Comparison of ENCODE assay signal across 8 mouse cellular contexts in genomic region chr8:70629574-70630531, GRCm38 (mm10). TPM values are rescaled to one million over a fixed set of nuclear protein-coding genes. Genes with fewer than 3 reads are reported as not detected.
DNase-seq lines count a peak whose midpoint lies in the region; ATAC-seq and TF ChIP-seq lines count a peak whose summit lies in the region.

No protein-coding gene starts in this region.

- TF ChIP-seq POLR2A in liver, adult 2 months (IDR thresholded peaks at IDR 0.05; ENCODE audit: extremely low read depth, insufficient read depth, low read length) = 0 out of 2 replicates have a peak, but pooled peaks have one; percentile 11

- 1% methylated on average over 60 of the region's 60 CpGs for WGBS in heart, embryonic 11.5 days (ENCODE audit: insufficient replicate concordance)
- 1% methylated on average over 60 of the region's 60 CpGs for WGBS in kidney, embryonic 16.5 days
- 5% methylated on average over 60 of the region's 60 CpGs for WGBS in liver, adult 2 months

- H3K36me3 ChIP-seq in heart, embryonic 11.5 days (ENCODE audit: control insufficient read depth, insufficient read depth, low read length) = no peaks in the 10 kb centered on the region
- H3K36me3 ChIP-seq in kidney, embryonic 16.5 days (ENCODE audit: insufficient read depth, low read length) = no peaks in the 10 kb centered on the region
- no peaks in the 10 kb centered on the region for H3K36me3 ChIP-seq in liver, adult 2 months (ENCODE audit: control insufficient read depth, insufficient read depth, low read length)

- peak overlapping the region; percentile 61 for H3K9ac ChIP-seq in heart, embryonic 11.5 days (ENCODE audit: low read depth, low read length)
- H3K9ac ChIP-seq in kidney, embryonic 16.5 days (replicated peaks; ENCODE audit: low read length) = peak overlapping the region; percentile 72
- H3K9ac ChIP-seq in liver, adult 2 months (ENCODE audit: low read depth, low read length) = peak overlapping the region; percentile 68

- peak; percentile 96 to 97 for DNase-seq in B cell, adult 2 months
- DNase-seq in brain, adult 2 months (ENCODE audit: low read depth, low spot score) = peak; percentile 94
- peak; percentile 75 for DNase-seq in liver, adult 2 months (ENCODE audit: extremely low read depth, low read depth, low spot score)
- peak; percentile 91 to 92 for DNase-seq in spleen, postnatal 36 days (ENCODE audit: low spot score in 2 of 2)

- no peaks in the 10 kb centered on the region for H3K9me3 ChIP-seq in heart, embryonic 11.5 days (replicated peaks; ENCODE audit: control insufficient read depth, low read length)
- no peaks in the 10 kb centered on the region; the same call in 1 of the 2 replicates for H3K9me3 ChIP-seq in kidney, embryonic 16.5 days (ENCODE audit: low read length)

- no peaks in the 10 kb centered on the region for H3K79me2 ChIP-seq in liver, adult 2 months (ENCODE audit: control insufficient read depth, insufficient read depth, low read length)

- H3K27ac ChIP-seq in heart, embryonic 11.5 days (ENCODE audit: low read depth, low read length) = peak overlapping the region; percentile 71
- H3K27ac ChIP-seq in kidney, embryonic 16.5 days (ENCODE audit: low read length) = peak overlapping the region; percentile 34
- H3K27ac ChIP-seq in liver, adult 2 months (replicated peaks; ENCODE audit: insufficient read depth, low read depth, low read length) = peak overlapping the region; percentile 75

- peaks cover 13% of the 10 kb centered on the region for H3K27me3 ChIP-seq in heart, embryonic 11.5 days (ENCODE audit: control insufficient read depth, insufficient read depth, low read length)
- H3K27me3 ChIP-seq in kidney, embryonic 16.5 days (ENCODE audit: insufficient read depth, low read length) = no peaks in the 10 kb centered on the region
- H3K27me3 ChIP-seq in liver, adult 2 months (ENCODE audit: control insufficient read depth, insufficient read depth, low read length) = no peaks in the 10 kb centered on the region

- peak overlapping the region; percentile 71 for H3K4me2 ChIP-seq in heart, embryonic 11.5 days
- H3K4me2 ChIP-seq in kidney, embryonic 16.5 days (replicated peaks; ENCODE audit: low read depth, low read length) = peak overlapping the region; percentile 70

- peak; percentile 74 for ATAC-seq in erythroblast, adult 5-6 weeks (replicated peaks; ENCODE audit: low FRiP score, poor library complexity, severe bottlenecking)
- ATAC-seq in heart, embryonic 11.5 days (replicated peaks; ENCODE audit: insufficient number of reproducible peaks, low FRiP score, low TSS enrichment) = peak; percentile 77
- peak; percentile 89 for ATAC-seq in kidney, embryonic 16.5 days (ENCODE audit: low FRiP score, low TSS enrichment)
- peak; percentile 41; the same call in 1 of the 2 replicates for ATAC-seq in monocyte, adult 5-6 weeks (replicated peaks; ENCODE audit: insufficient number of reproducible peaks, low FRiP score, low TSS enrichment, poor library complexity, severe bottlenecking)

- H3K4me1 ChIP-seq in heart, embryonic 11.5 days (ENCODE audit: control insufficient read depth, insufficient read depth, low read length) = peaks cover 32% of the 10 kb centered on the region
- peaks cover 46% of the 10 kb centered on the region for H3K4me1 ChIP-seq in kidney, embryonic 16.5 days (ENCODE audit: insufficient read depth, low read length)
- H3K4me1 ChIP-seq in liver, adult 2 months (ENCODE audit: control insufficient read depth, insufficient read depth, low read length) = peaks cover 24% of the 10 kb centered on the region

- TF ChIP-seq CTCF in liver, adult 2 months (IDR thresholded peaks at IDR 0.05; ENCODE audit: low read depth, low read length) = peak; percentile 100

- H3K4me3 ChIP-seq in heart, embryonic 11.5 days (ENCODE audit: low read depth, low read length) = peak overlapping the region; percentile 51
- H3K4me3 ChIP-seq in kidney, embryonic 16.5 days (ENCODE audit: low read length) = peak overlapping the region; percentile 60
- peak overlapping the region; percentile 44 for H3K4me3 ChIP-seq in liver, adult 2 months (ENCODE audit: insufficient read depth, low read depth, low read length)

RNA-seq across cellular contexts. Expression of gene Gdf15, which starts 2.4 kb away (rescaled TPM):
- not detected in 2 replicates for total RNA-seq in erythroblast, adult 5-6 weeks (2015; ENCODE audit: low replicate concordance)
- total RNA-seq in erythroblast, adult 5-6 weeks (2017; ENCODE audit: low replicate concordance) = 0.60 TPM in 1 of 2 replicates, not detected in the other
- polyA plus RNA-seq in heart, embryonic 11.5 days (2014; fragmentation: Nextera tagmentation; extraction: Ambion mirVana) = 0.26 and 0.37 TPM in 2 replicates
- polyA plus RNA-seq in kidney, embryonic 16.5 days (2015; fragmentation: Nextera tagmentation; extraction: Ambion mirVana) = 1.0 and 1.2 TPM in 2 replicates
- total RNA-seq in liver, adult 2 months (2014; rRNA removed) = 5.8 and 12.6 TPM in 2 replicates
- 23.8 and 27.7 TPM in 2 replicates for polyA plus RNA-seq in liver, adult 2 months (2012; rRNA removed)
- 0.19 to 3.8 TPM in 2 of 3 replicates, not detected in the other for total RNA-seq in monocyte, adult 5-6 weeks (2017)

RNA-seq across cellular contexts. Expression of gene Lrrc25, which starts 13.9 kb away (rescaled TPM):
- total RNA-seq in erythroblast, adult 5-6 weeks (2015; ENCODE audit: low replicate concordance) = 5.4 and 9.0 TPM in 2 replicates
- total RNA-seq in erythroblast, adult 5-6 weeks (2017; ENCODE audit: low replicate concordance) = 0.98 and 2.3 TPM in 2 replicates
- polyA plus RNA-seq in heart, embryonic 11.5 days (2014; fragmentation: Nextera tagmentation; extraction: Ambion mirVana) = 0.19 and 0.59 TPM in 2 replicates
- 1.8 and 1.9 TPM in 2 replicates for polyA plus RNA-seq in kidney, embryonic 16.5 days (2015; fragmentation: Nextera tagmentation; extraction: Ambion mirVana)
- total RNA-seq in liver, adult 2 months (2014; rRNA removed) = 1.4 and 2.3 TPM in 2 replicates
- 2.5 and 7.0 TPM in 2 replicates for polyA plus RNA-seq in liver, adult 2 months (2012; rRNA removed)
- 28.5 to 42.6 TPM (median 42.2 TPM) in 3 replicates for total RNA-seq in monocyte, adult 5-6 weeks (2017)

RNA-seq across cellular contexts. Expression of gene Ssbp4, which starts 21.2 kb away (rescaled TPM):
- 6.3 and 10.9 TPM in 2 replicates for total RNA-seq in erythroblast, adult 5-6 weeks (2015; ENCODE audit: low replicate concordance)
- 6.3 and 13.8 TPM in 2 replicates for total RNA-seq in erythroblast, adult 5-6 weeks (2017; ENCODE audit: low replicate concordance)
- polyA plus RNA-seq in heart, embryonic 11.5 days (2014; fragmentation: Nextera tagmentation; extraction: Ambion mirVana) = 72.5 and 78.9 TPM in 2 replicates
- 133 and 149 TPM in 2 replicates for polyA plus RNA-seq in kidney, embryonic 16.5 days (2015; fragmentation: Nextera tagmentation; extraction: Ambion mirVana)
- total RNA-seq in liver, adult 2 months (2014; rRNA removed) = 2.3 and 5.0 TPM in 2 replicates
- polyA plus RNA-seq in liver, adult 2 months (2012; rRNA removed) = 13.5 and 16.4 TPM in 2 replicates
- 83.1 to 151 TPM (median 94.1 TPM) in 3 replicates for total RNA-seq in monocyte, adult 5-6 weeks (2017)

RNA-seq across cellular contexts. Expression of gene Pgpep1, which starts 30.3 kb away (rescaled TPM):
- total RNA-seq in erythroblast, adult 5-6 weeks (2015; ENCODE audit: low replicate concordance) = 1.2 and 5.9 TPM in 2 replicates
- 0.28 and 1.4 TPM in 2 replicates for total RNA-seq in erythroblast, adult 5-6 weeks (2017; ENCODE audit: low replicate concordance)
- polyA plus RNA-seq in heart, embryonic 11.5 days (2014; fragmentation: Nextera tagmentation; extraction: Ambion mirVana) = 38.9 and 41.6 TPM in 2 replicates
- 88.5 TPM in 2 replicates for polyA plus RNA-seq in kidney, embryonic 16.5 days (2015; fragmentation: Nextera tagmentation; extraction: Ambion mirVana)
- total RNA-seq in liver, adult 2 months (2014; rRNA removed) = 39.1 and 42.6 TPM in 2 replicates
- polyA plus RNA-seq in liver, adult 2 months (2012; rRNA removed) = 91.3 and 117 TPM in 2 replicates
- total RNA-seq in monocyte, adult 5-6 weeks (2017) = 2.3 to 4.9 TPM (median 3.3 TPM) in 3 replicates

RNA-seq across cellular contexts. Expression of gene Isyna1, which starts 35.7 kb away (rescaled TPM):
- 3.8 and 6.1 TPM in 2 replicates for total RNA-seq in erythroblast, adult 5-6 weeks (2015; ENCODE audit: low replicate concordance)
- total RNA-seq in erythroblast, adult 5-6 weeks (2017; ENCODE audit: low replicate concordance) = 1.4 and 7.7 TPM in 2 replicates
- polyA plus RNA-seq in heart, embryonic 11.5 days (2014; fragmentation: Nextera tagmentation; extraction: Ambion mirVana) = 86.0 and 95.3 TPM in 2 replicates
- polyA plus RNA-seq in kidney, embryonic 16.5 days (2015; fragmentation: Nextera tagmentation; extraction: Ambion mirVana) = 215 and 217 TPM in 2 replicates
- 3.2 and 6.4 TPM in 2 replicates for total RNA-seq in liver, adult 2 months (2014; rRNA removed)
- polyA plus RNA-seq in liver, adult 2 months (2012; rRNA removed) = 9.4 and 16.6 TPM in 2 replicates
- total RNA-seq in monocyte, adult 5-6 weeks (2017) = 9.3 to 16.3 TPM (median 15.3 TPM) in 3 replicates

Comparison
In these comparisons a context has a peak if more than half of its experiments do, and no peak if none do; other contexts are left out.
1. Peak in every context shown above with its lines: DNase-seq, ATAC-seq, H3K4me3 ChIP-seq and H3K27ac ChIP-seq.